Mouse (Mus musculus) lung, postnatal 0 days (tissue): Measurements from ENCODE around the gene Urb1.

Experiments used
- CTCF ChIP-seq: IDR thresholded peaks from 2 replicates; pipeline ENCODE4 v1.5.1; 2016; ENCODE audit warnings: antibody characterized with exemption, mild to moderate bottlenecking
- EP300 ChIP-seq: IDR thresholded peaks from 2 replicates; pipeline ENCODE4 v1.6.1; 2016; ENCODE audit warnings: antibody characterized with exemption, mild to moderate bottlenecking, control low read depth

DNA sequence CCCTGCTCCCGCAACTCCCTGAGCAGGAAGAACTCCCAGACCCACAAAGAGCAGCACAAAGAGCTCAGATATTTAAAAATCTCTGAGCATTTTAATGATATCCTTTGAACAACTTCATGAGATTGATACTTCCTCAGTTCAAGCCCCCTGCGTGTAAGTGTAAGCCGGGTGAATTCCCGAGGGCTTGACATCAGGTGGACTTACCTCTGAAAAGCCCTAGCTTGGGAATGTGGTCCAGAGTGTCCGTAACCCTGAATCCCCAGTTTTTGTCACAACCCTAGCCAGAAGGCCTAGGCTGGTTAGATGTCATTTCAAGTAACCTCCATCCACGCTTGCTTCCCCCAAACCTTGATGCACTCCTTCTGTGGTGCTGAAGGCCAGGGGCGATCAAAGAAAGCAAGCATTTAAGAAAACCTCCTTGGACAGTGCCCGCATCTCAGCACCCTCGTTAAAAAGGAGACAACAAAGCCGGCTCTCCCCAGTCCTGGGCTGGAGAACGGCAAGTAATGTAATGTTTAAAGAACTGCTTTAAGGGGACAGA is 573 bp upstream of the Urb1 start:
- TF ChIP-seq EP300 (no peak), CTCF (no peak)
